10 mouse cellular contexts compared by ENCODE assay signal in genomic region chr10:94584851-94585359, GRCm38 (mm10).
DNase-seq lines count a peak whose midpoint lies in the region; ATAC-seq and TF ChIP-seq lines count a peak whose summit lies in the region.
"Had no signal": no experiment of that assay in that cellular context is flagged by ENCODE, and none has a peak within 500 bp of the region (broad histone marks: within the 10 kb centered on the region; RNA-seq: fewer than 3 reads in every experiment).

No protein-coding gene starts in this region.

- no peak overlapping the region for H3K9ac ChIP-seq in intestine, embryonic 15.5 days
- H3K9ac ChIP-seq in intestine, postnatal 0 days (ENCODE audit: low read depth, low read length), result no peak overlapping the region
- no peak overlapping the region for H3K9ac ChIP-seq in kidney, embryonic 14.5 days (ENCODE audit: low read depth, low read length)
- peak overlapping the region; percentile 17; the same call in 1 of the 2 replicates for H3K9ac ChIP-seq in midbrain, embryonic 15.5 days

- H3K27me3 ChIP-seq in intestine, embryonic 15.5 days (replicated peaks), result no peaks in the 10 kb centered on the region
- H3K27me3 ChIP-seq in intestine, postnatal 0 days (replicated peaks; ENCODE audit: control insufficient read depth, insufficient read depth, low read length), result no peaks in the 10 kb centered on the region
- H3K27me3 ChIP-seq in embryonic facial prominence, embryonic 10.5 days (replicated peaks; ENCODE audit: low read depth, poor library complexity, severe bottlenecking), result no peaks in the 10 kb centered on the region
- no peaks in the 10 kb centered on the region for H3K27me3 ChIP-seq in kidney, embryonic 14.5 days (ENCODE audit: control insufficient read depth, insufficient read depth, low read length)
- H3K27me3 ChIP-seq in midbrain, embryonic 15.5 days (replicated peaks), result no peaks in the 10 kb centered on the region
- no peaks in the 10 kb centered on the region for H3K27me3 ChIP-seq in heart, embryonic 10.5 days (ENCODE audit: insufficient read depth, poor library complexity, severe bottlenecking)
- H3K27me3 ChIP-seq: CH12.LX had no signal

- no peaks in the 10 kb centered on the region for H3K9me3 ChIP-seq in intestine, embryonic 15.5 days
- no peaks in the 10 kb centered on the region for H3K9me3 ChIP-seq in intestine, postnatal 0 days (ENCODE audit: control insufficient read depth)
- H3K9me3 ChIP-seq in embryonic facial prominence, embryonic 10.5 days, result no peaks in the 10 kb centered on the region
- no peaks in the 10 kb centered on the region for H3K9me3 ChIP-seq in kidney, embryonic 14.5 days (ENCODE audit: control insufficient read depth, low read length)
- no peaks in the 10 kb centered on the region for H3K9me3 ChIP-seq in midbrain, embryonic 15.5 days
- H3K9me3 ChIP-seq in heart, embryonic 10.5 days, result no peaks in the 10 kb centered on the region

- 60% methylated on average over 17 of the region's 17 CpGs for WGBS in intestine, embryonic 15.5 days
- 53% methylated on average over 17 of the region's 17 CpGs for WGBS in intestine, postnatal 0 days
- WGBS in embryonic facial prominence, embryonic 10.5 days, result 69% methylated on average over 17 of the region's 17 CpGs
- 67% methylated on average over 17 of the region's 17 CpGs for WGBS in kidney, embryonic 14.5 days
- 7% methylated on average over 17 of the region's 17 CpGs for WGBS in midbrain, embryonic 15.5 days
- WGBS in heart, embryonic 10.5 days, result 73% methylated on average over 17 of the region's 17 CpGs

- no peak for TF ChIP-seq CTCF in intestine, postnatal 0 days (IDR thresholded peaks at IDR 0.05; ENCODE audit: low read depth)

- H3K4me3 ChIP-seq in intestine, embryonic 15.5 days (replicated peaks), result no peak overlapping the region
- H3K4me3 ChIP-seq in intestine, postnatal 0 days (ENCODE audit: low read depth, low read length), result no peak overlapping the region
- H3K4me3 ChIP-seq in embryonic facial prominence, embryonic 10.5 days, result no peak overlapping the region
- no peak overlapping the region for H3K4me3 ChIP-seq in kidney, embryonic 14.5 days (ENCODE audit: low read length)
- H3K4me3 ChIP-seq in midbrain, embryonic 15.5 days, result peak overlapping the region; percentile 15; the same call in 1 of the 2 replicates
- no peak overlapping the region for H3K4me3 ChIP-seq in heart, embryonic 10.5 days
- H3K4me3 ChIP-seq: megakaryocyte, embryonic 14.5 days had no signal

- DNase-seq in embryonic facial prominence, embryonic 10.5 days (ENCODE audit: low spot score), result no peak
- no peak for DNase-seq in thymus, postnatal 14 days
- no peak for DNase-seq in heart, embryonic 10.5 days (ENCODE audit: low spot score)
- DNase-seq in adrenal gland, postnatal 25 days, result no peak

- H3K27ac ChIP-seq in intestine, embryonic 15.5 days, result no peak overlapping the region
- H3K27ac ChIP-seq in intestine, postnatal 0 days (ENCODE audit: low read depth, low read length), result no peak overlapping the region
- 0 out of 2 replicates have a peak overlapping the region, but pooled peaks have one; percentile 5 for H3K27ac ChIP-seq in embryonic facial prominence, embryonic 10.5 days (replicated peaks)
- no peak overlapping the region for H3K27ac ChIP-seq in kidney, embryonic 14.5 days (ENCODE audit: low read depth, low read length)
- H3K27ac ChIP-seq in midbrain, embryonic 15.5 days, result peak overlapping the region; percentile 83
- no peak overlapping the region for H3K27ac ChIP-seq in heart, embryonic 10.5 days

- H3K36me3 ChIP-seq in intestine, embryonic 15.5 days, result 0 out of 2 replicates have a peak, but pooled peaks cover 4% of the 10 kb centered on the region
- peaks cover 28% of the 10 kb centered on the region for H3K36me3 ChIP-seq in intestine, postnatal 0 days (ENCODE audit: control insufficient read depth, insufficient read depth)
- no peaks in the 10 kb centered on the region for H3K36me3 ChIP-seq in embryonic facial prominence, embryonic 10.5 days (replicated peaks)
- no peaks in the 10 kb centered on the region; the same call in 1 of the 2 replicates for H3K36me3 ChIP-seq in kidney, embryonic 14.5 days (ENCODE audit: control insufficient read depth, insufficient read depth, low read length)
- no peaks in the 10 kb centered on the region for H3K36me3 ChIP-seq in midbrain, embryonic 15.5 days (replicated peaks)
- H3K36me3 ChIP-seq in heart, embryonic 10.5 days, result peaks cover 30% of the 10 kb centered on the region

- H3K4me1 ChIP-seq in intestine, embryonic 15.5 days (replicated peaks), result no peaks in the 10 kb centered on the region
- no peaks in the 10 kb centered on the region for H3K4me1 ChIP-seq in intestine, postnatal 0 days (replicated peaks; ENCODE audit: control insufficient read depth, insufficient read depth, low read length)
- H3K4me1 ChIP-seq in embryonic facial prominence, embryonic 10.5 days, result peaks cover 27% of the 10 kb centered on the region
- no peaks in the 10 kb centered on the region for H3K4me1 ChIP-seq in kidney, embryonic 14.5 days (ENCODE audit: control insufficient read depth, insufficient read depth, low read length)
- H3K4me1 ChIP-seq in midbrain, embryonic 15.5 days, result peaks cover 31% of the 10 kb centered on the region
- H3K4me1 ChIP-seq in heart, embryonic 10.5 days, result peaks cover 34% of the 10 kb centered on the region

- ATAC-seq in intestine, embryonic 15.5 days, result peak; percentile 14; the same call in 1 of the 2 replicates
- no peak for ATAC-seq in intestine, postnatal 0 days
- peak; percentile 24; the same call in 1 of the 2 replicates for ATAC-seq in kidney, embryonic 14.5 days (ENCODE audit: low FRiP score, low TSS enrichment)
- peak; percentile 78 for ATAC-seq in midbrain, embryonic 15.5 days (replicated peaks)

- no peak overlapping the region for H3K4me2 ChIP-seq in intestine, embryonic 15.5 days (replicated peaks)
- H3K4me2 ChIP-seq in intestine, postnatal 0 days (replicated peaks; ENCODE audit: low read depth), result no peak overlapping the region
- H3K4me2 ChIP-seq in kidney, embryonic 14.5 days (replicated peaks; ENCODE audit: low read depth, low read length), result no peak overlapping the region
- peak overlapping the region; percentile 47 for H3K4me2 ChIP-seq in midbrain, embryonic 15.5 days

Comparison
In these comparisons a context has a peak if more than half of its experiments do, and no peak if none do; other contexts are left out.
1. H3K27ac ChIP-seq: peak in embryonic facial prominence, embryonic 10.5 days (single experiment) and midbrain, embryonic 15.5 days (single experiment); none in intestine, embryonic 15.5 days (single experiment), intestine, postnatal 0 days (single experiment), kidney, embryonic 14.5 days (single experiment) and heart, embryonic 10.5 days (single experiment).